Mouse (Mus musculus): ENCODE measurements around the gene Lpp. TPM values are rescaled to one million over a fixed set of nuclear protein-coding genes. Genes with fewer than 3 reads are reported as not detected.

The Lpp gene
- polyA plus RNA-seq, 1 experiment from 2014 or later, result 42.6 TPM

DNA sequence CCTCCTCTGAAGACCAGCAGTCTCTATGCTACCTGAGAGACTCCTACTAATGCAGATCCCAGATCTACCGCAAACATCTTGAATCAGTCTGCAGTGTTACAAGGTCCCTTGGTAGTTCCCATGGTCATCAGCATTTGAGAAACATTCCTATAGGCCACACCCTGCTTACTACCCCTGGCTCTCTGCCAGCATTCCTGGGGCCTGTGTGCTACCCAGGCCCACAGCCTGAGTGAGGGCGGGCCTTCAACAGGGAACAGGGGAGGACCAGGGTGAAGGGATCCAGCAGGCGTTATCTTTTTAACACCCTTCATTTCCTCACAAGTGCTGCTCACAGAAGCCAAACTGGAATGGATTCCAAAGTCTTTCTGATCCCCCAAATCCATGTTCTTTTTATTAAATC lies 173.0 kb downstream of the Lpp start:
- 18% methylated on average over 3 of the region's 3 CpGs for whole genome bisulfite sequencing
- H3K4me3 ChIP-seq, result no peak overlapping the region
- H3K4me2 ChIP-seq, result no peak overlapping the region
- no peak overlapping the region for H3K9ac ChIP-seq
- H3K9me3 ChIP-seq (replicated peaks), result no peaks in the 10 kb centered on the region
- H3K4me1 ChIP-seq (replicated peaks), result peaks cover 51% of the 10 kb centered on the region
- no peaks in the 10 kb centered on the region for H3K36me3 ChIP-seq
- H3K27me3 ChIP-seq, result no peaks in the 10 kb centered on the region
- ATAC-seq (replicated peaks; ENCODE audit: insufficient number of reproducible peaks, insufficient read depth, low FRiP score, low read depth), result peak; percentile 86
- peak overlapping the region; percentile 35 for H3K27ac ChIP-seq

DNA sequence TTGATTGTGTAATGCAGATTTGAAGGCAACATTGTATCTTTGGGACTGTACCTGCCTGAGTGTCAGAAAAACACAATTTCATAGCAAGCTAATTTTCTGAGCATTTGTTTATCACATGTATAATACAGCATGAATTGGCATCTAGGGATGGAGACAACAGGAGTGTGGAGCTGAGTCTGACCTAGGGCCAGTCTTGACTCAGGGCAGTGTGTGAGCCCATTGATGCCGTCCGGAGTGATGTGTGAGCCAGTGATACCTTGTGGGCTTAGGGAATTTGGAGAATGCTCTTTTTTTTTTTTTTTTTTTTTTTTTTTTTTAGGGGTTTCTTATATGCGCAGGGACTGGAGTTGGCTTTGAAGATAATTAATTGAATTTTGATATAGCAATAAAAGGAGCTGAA lies 174.3 kb downstream of the Lpp start:
- no peak overlapping the region for H3K9ac ChIP-seq
- no peaks in the 10 kb centered on the region for H3K9me3 ChIP-seq (replicated peaks)
- no peak for ATAC-seq (replicated peaks; ENCODE audit: insufficient number of reproducible peaks, insufficient read depth, low FRiP score, low read depth)
- H3K4me1 ChIP-seq (replicated peaks), result peaks cover 44% of the 10 kb centered on the region
- no peak overlapping the region for H3K4me3 ChIP-seq
- no peak overlapping the region for H3K27ac ChIP-seq
- no peaks in the 10 kb centered on the region for H3K36me3 ChIP-seq
- WGBS, result 87% methylated on average over 3 of the region's 3 CpGs
- H3K27me3 ChIP-seq, result no peaks in the 10 kb centered on the region
- no peak overlapping the region for H3K4me2 ChIP-seq

DNA sequence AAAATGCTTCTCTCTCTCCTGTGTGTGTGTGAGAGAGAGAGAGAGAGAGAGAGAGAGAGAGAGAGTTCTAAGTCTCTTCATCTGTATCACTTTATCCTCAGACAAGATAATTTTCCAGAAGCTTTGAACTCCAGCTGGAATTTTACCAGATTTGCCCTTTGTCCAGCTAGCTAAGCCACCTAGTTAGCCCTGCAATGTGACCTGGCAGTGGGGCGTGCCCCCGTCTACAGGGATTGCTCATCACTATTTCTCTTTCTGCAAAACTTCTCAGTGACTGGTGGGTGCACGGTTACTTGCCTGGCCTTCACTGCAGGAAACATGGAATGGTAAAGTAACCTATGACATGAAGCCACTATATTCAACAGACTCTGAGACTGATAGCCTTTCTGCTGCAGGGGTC lies 174.8 kb downstream of the Lpp start:
- Histone ChIP-seq H3K9ac (no peak overlapping the region), H3K4me2 (no peak overlapping the region), H3K27ac (no peak overlapping the region), H3K9me3 (replicated peaks) (no peaks in the 10 kb centered on the region), H3K36me3 (no peaks in the 10 kb centered on the region), H3K27me3 (no peaks in the 10 kb centered on the region), H3K4me1 (replicated peaks) (peaks cover 44% of the 10 kb centered on the region), H3K4me3 (no peak overlapping the region)
- 72% methylated on average over 3 of the region's 3 CpGs for WGBS
- no peak for ATAC-seq (replicated peaks; ENCODE audit: insufficient number of reproducible peaks, insufficient read depth, low FRiP score, low read depth)

GRCm38 (mm10) chr16:24569681-24570080 lies 176.4 kb downstream of the Lpp start:
- H3K36me3 ChIP-seq, result no peaks in the 10 kb centered on the region
- no peaks in the 10 kb centered on the region for H3K27me3 ChIP-seq
- WGBS, result 23% methylated on average over 5 of the region's 5 CpGs
- H3K27ac ChIP-seq, result peak overlapping the region; percentile 65
- H3K4me1 ChIP-seq (replicated peaks), result peaks cover 44% of the 10 kb centered on the region
- no peak overlapping the region for H3K4me3 ChIP-seq
- ATAC-seq (replicated peaks; ENCODE audit: insufficient number of reproducible peaks, insufficient read depth, low FRiP score, low read depth), result peak; percentile 72
- H3K9ac ChIP-seq, result no peak overlapping the region
- H3K4me2 ChIP-seq, result 0 out of 2 replicates have a peak overlapping the region, but pooled peaks have one; percentile 12
- no peaks in the 10 kb centered on the region for H3K9me3 ChIP-seq (replicated peaks)

GRCm38 (mm10) chr16:24576999-24577398 lies 183.7 kb downstream of the Lpp start:
- Histone ChIP-seq H3K36me3 (no peaks in the 10 kb centered on the region), H3K27ac (no peak overlapping the region), H3K4me3 (no peak overlapping the region), H3K9me3 (replicated peaks) (no peaks in the 10 kb centered on the region), H3K9ac (no peak overlapping the region), H3K4me1 (replicated peaks) (peaks cover 11% of the 10 kb centered on the region), H3K27me3 (no peaks in the 10 kb centered on the region), H3K4me2 (no peak overlapping the region)
- ATAC-seq (replicated peaks; ENCODE audit: insufficient number of reproducible peaks, insufficient read depth, low FRiP score, low read depth), result no peak
- WGBS, result 82% methylated on average over 2 of the region's 2 CpGs

DNA sequence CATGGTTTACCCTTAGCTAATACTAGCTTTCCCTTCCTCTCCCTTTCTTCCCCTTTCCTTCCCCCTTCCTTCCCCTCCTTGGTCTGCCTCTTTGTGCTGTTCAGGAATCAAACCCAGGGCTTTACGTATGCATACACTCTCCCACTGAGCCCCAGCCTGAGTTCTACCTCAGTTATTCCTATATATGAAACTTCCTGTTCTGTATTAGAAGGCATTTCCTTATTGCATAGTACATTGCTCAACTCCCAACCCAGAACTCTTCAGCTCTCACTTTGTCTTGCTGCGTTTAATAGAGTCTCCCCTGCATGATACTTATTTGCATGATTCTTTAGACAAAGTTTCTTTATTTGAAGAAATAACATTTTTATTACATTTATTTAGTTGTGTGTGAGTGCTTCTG lies 184.5 kb downstream of the Lpp start:
- H3K4me2 ChIP-seq, result no peak overlapping the region
- 82% methylated on average over 2 of the region's 2 CpGs for WGBS
- ATAC-seq (replicated peaks; ENCODE audit: insufficient number of reproducible peaks, insufficient read depth, low FRiP score, low read depth), result no peak
- H3K9ac ChIP-seq, result no peak overlapping the region
- no peak overlapping the region for H3K4me3 ChIP-seq
- no peaks in the 10 kb centered on the region for H3K36me3 ChIP-seq
- peaks cover 14% of the 10 kb centered on the region for H3K4me1 ChIP-seq (replicated peaks)
- no peaks in the 10 kb centered on the region for H3K9me3 ChIP-seq (replicated peaks)
- H3K27me3 ChIP-seq, result no peaks in the 10 kb centered on the region
- no peak overlapping the region for H3K27ac ChIP-seq

- H3K9ac ChIP-seq, result no peak overlapping the region
- no peaks in the 10 kb centered on the region for H3K9me3 ChIP-seq (replicated peaks)
- H3K4me1 ChIP-seq (replicated peaks), result peaks cover 11% of the 10 kb centered on the region
- H3K4me2 ChIP-seq, result no peak overlapping the region
- ATAC-seq (replicated peaks; ENCODE audit: insufficient number of reproducible peaks, insufficient read depth, low FRiP score, low read depth), result no peak
- WGBS, result 79% methylated on average over 2 of the region's 2 CpGs
- H3K27ac ChIP-seq, result no peak overlapping the region
- no peaks in the 10 kb centered on the region for H3K36me3 ChIP-seq
- no peaks in the 10 kb centered on the region for H3K27me3 ChIP-seq
- H3K4me3 ChIP-seq, result no peak overlapping the region
Measured at GRCm38 (mm10) chr16:24582847-24583246, 189.5 kb downstream of the Lpp start.

- no peak for ATAC-seq (replicated peaks; ENCODE audit: insufficient number of reproducible peaks, insufficient read depth, low FRiP score, low read depth)
- Histone ChIP-seq H3K4me1 (replicated peaks) (no peaks in the 10 kb centered on the region), H3K4me3 (no peak overlapping the region), H3K4me2 (no peak overlapping the region), H3K27me3 (no peaks in the 10 kb centered on the region), H3K9ac (no peak overlapping the region), H3K36me3 (no peaks in the 10 kb centered on the region), H3K27ac (no peak overlapping the region), H3K9me3 (replicated peaks) (no peaks in the 10 kb centered on the region)
- WGBS, result 65% methylated on average over 4 of the region's 4 CpGs
Measured at GRCm38 (mm10) chr16:24593535-24593934, 200.2 kb downstream of the Lpp start.

- H3K27me3 ChIP-seq, result no peaks in the 10 kb centered on the region
- 69% methylated on average over 5 of the region's 5 CpGs for WGBS
- no peak for ATAC-seq (replicated peaks; ENCODE audit: insufficient number of reproducible peaks, insufficient read depth, low FRiP score, low read depth)
- peaks cover 1% of the 10 kb centered on the region; the same call in 1 of the 2 replicates for H3K4me1 ChIP-seq (replicated peaks)
- no peak overlapping the region for H3K4me3 ChIP-seq
- H3K9me3 ChIP-seq (replicated peaks), result no peaks in the 10 kb centered on the region
- no peaks in the 10 kb centered on the region for H3K36me3 ChIP-seq
- H3K27ac ChIP-seq, result no peak overlapping the region
- H3K9ac ChIP-seq, result no peak overlapping the region
- H3K4me2 ChIP-seq, result no peak overlapping the region
Measured at GRCm38 (mm10) chr16:24594508-24594907, 201.2 kb downstream of the Lpp start.

GRCm38 (mm10) chr16:24595493-24595892 lies 202.2 kb downstream of the Lpp start:
- Histone ChIP-seq H3K4me2 (no peak overlapping the region), H3K36me3 (no peaks in the 10 kb centered on the region), H3K4me1 (replicated peaks) (peaks cover 10% of the 10 kb centered on the region), H3K27me3 (no peaks in the 10 kb centered on the region), H3K27ac (no peak overlapping the region), H3K4me3 (no peak overlapping the region), H3K9me3 (replicated peaks) (no peaks in the 10 kb centered on the region), H3K9ac (no peak overlapping the region)
- ATAC-seq (replicated peaks; ENCODE audit: insufficient number of reproducible peaks, insufficient read depth, low FRiP score, low read depth), result no peak

GRCm38 (mm10) chr16:24598567-24598966 lies 205.3 kb downstream of the Lpp start:
- H3K36me3 ChIP-seq, result no peaks in the 10 kb centered on the region
- 55% methylated on average over 7 of the region's 7 CpGs for WGBS
- H3K27ac ChIP-seq, result no peak overlapping the region
- no peaks in the 10 kb centered on the region for H3K27me3 ChIP-seq
- H3K4me3 ChIP-seq, result no peak overlapping the region
- H3K9me3 ChIP-seq (replicated peaks), result no peaks in the 10 kb centered on the region
- no peak for ATAC-seq (replicated peaks; ENCODE audit: insufficient number of reproducible peaks, insufficient read depth, low FRiP score, low read depth)
- no peak overlapping the region for H3K9ac ChIP-seq
- no peak overlapping the region for H3K4me2 ChIP-seq
- H3K4me1 ChIP-seq (replicated peaks), result peaks cover 10% of the 10 kb centered on the region

DNA sequence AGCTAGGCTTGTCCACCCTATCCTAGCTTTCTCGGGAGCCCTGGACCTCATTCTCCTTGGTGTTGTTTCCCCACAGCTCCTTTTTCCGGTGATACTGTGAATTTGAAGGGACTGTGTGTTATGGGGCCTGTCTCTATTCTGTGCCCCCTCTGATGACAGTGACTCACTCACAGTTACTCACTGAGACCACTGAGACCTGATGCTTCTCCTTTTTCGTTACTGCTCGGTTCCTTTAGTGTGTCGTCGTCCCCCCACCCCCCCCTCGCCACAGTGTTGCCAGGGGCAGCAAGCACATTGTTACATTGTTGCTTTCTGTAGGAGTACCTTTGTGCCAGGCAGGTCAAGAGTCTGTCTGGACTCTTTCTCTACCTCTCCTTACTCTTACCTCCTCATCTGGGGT lies 206.5 kb downstream of the Lpp start:
- no peaks in the 10 kb centered on the region for H3K9me3 ChIP-seq (replicated peaks)
- H3K9ac ChIP-seq, result no peak overlapping the region
- peaks cover 10% of the 10 kb centered on the region for H3K4me1 ChIP-seq (replicated peaks)
- 54% methylated on average over 7 of the region's 7 CpGs for WGBS
- ATAC-seq (replicated peaks; ENCODE audit: insufficient number of reproducible peaks, insufficient read depth, low FRiP score, low read depth), result no peak
- no peak overlapping the region for H3K4me3 ChIP-seq
- no peaks in the 10 kb centered on the region for H3K27me3 ChIP-seq
- H3K36me3 ChIP-seq, result no peaks in the 10 kb centered on the region
- H3K4me2 ChIP-seq, result no peak overlapping the region
- H3K27ac ChIP-seq, result no peak overlapping the region

All from heart, embryonic 15.5 days (tissue).